Mouse (Mus musculus) skeletal muscle tissue, adult 2 months (tissue): ENCODE measurements at regions not wholly inside any gene's neighbourhood (a gene's known extent, or its start where the extent isn't known, plus 50 kb on each side); places are given as distances from the start of the nearest gene placed in this dataset.

Source experiments
- DNase-seq: peaks from one replicate; pipeline ENCODE4 v3.0.0-alpha.2; 2012; ENCODE audit warnings: low read depth, low spot score

DNA sequence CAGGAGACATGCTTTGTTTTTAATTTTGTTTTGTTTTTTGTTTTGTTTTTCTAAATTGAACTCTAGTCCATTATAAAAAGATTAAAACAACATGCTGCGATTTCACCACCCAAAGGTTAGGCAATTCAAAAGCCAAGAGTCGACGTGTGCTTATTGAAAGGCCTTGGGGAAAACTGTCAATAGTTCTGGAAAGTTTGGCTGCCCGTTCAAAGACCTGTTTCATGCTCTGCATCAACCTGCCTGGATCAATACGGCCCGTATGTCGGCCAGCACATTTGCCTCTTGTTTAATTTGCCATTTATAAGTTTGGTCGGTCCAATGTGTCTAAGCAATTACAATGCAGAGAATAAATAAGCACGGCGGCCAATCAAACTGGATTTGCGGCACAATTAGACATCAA, 234.3 kb upstream of the Cxcr4 start:
- no peak for DNase-seq

DNA sequence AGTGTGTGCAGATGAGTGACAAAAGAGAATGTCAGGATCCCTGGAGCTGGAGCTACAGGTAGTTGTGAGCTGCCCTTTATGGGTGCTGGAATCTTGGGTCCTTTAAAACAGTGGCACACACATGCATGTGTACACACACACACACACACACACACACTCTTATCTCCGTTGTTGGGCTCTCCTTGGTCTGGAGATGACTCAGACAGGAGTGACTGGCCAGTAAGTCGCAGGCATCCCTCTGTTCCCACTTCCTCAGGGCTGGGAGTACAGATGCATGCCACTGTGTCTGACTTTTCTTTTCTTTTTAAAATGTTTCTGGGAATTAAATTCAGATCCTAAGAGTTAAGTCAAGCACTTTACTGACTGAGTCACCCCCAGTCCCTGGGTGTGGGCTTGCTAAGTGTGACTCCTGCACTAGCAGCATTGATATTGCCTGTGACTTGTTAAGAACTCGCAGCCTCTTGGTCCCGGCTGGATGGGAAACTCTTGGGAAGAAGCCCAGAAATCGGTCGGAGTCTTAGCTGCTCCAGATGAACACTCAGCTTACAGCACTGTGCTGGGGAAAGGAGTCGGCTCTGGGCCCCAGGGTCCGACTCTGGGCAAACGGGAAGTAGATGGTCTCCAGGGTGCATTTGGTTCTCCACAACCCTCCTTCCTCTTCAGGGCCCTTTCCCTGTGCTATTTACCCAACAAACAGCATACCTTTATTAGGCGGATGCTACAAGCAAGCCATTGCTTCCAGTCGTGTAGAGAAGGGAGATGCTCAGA, 233.0 kb upstream of the Cxcr4 start:
- no peak for DNase-seq

DNA sequence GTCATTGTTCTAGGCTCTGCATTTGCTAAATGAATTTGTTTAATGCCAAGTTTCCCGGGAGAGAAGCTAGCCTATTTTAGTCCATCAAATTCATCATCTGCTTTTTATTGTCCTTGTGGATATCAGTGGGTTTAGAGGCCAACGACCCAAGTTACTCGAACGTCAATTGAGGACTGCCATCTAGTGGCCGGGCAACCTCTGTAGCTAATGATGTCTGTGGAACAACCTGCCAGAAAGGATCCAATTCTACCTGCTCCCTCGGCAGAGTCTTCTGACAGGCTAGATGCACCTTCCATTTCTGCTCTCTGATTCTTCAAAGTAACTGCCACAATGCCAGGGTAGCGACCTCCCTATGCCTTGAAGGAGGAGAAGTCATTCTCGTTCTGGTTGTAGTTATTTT, 232.1 kb upstream of the Cxcr4 start:
- DNase-seq = peak; percentile 34

DNA sequence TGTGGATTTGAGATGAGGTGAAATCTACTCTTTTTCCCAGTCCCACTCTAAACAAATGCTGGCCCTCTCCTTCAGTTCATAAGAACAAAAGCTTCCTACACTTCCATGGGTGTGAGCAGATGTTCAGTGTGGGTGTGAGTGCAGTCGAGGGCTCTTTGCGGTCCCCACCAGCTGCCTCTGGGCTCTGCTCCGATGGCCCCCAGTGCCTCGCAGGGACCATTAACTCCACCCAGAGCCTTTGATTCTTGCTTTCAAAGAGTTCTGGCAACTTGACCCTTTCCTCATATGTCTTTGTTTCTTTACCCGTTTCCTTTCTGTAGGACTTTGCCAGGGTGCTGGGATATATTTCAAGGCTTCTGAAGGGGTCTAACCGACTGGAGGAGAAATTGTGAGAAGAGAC, 229.9 kb upstream of the Cxcr4 start:
- DNase-seq = no peak

DNA sequence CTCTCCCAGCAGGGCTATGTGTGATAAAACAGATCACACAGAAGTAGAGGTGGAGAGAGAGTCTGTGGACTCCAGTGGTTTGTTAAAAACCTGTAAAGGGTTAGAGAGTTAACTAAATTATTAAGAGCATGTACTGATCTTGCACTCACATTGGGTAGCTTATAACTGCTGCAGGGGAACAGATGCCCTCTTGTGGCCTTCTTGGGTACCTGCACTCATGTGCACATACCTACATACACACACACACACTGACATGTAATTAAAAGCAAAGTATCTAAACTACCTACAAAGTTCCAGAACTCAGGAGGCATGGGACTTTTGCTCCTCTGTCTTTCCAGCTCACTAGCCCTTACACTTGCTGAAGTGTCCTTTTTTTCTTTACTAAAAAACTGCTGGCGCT, 228.4 kb upstream of the Cxcr4 start:
- DNase-seq = no peak

DNA sequence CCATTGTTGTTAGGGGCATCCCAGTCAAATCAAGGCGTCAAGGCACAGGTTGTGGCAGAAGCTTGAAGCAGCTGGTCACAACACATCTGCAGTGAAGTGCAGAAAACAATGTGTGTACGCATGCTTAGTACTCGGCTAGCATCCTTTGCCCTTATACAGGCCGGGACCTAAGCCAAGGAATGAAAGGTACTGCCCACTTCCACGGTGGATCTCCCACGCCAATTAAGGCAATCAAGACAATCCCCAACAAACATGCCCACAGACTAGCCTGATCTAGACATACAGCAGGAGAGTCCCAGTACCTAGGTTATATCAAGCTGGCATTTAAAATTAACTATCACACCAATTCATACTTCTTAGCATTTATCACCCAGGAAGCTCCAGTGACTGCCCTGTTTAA, 227.5 kb upstream of the Cxcr4 start:
- DNase-seq = no peak

DNA sequence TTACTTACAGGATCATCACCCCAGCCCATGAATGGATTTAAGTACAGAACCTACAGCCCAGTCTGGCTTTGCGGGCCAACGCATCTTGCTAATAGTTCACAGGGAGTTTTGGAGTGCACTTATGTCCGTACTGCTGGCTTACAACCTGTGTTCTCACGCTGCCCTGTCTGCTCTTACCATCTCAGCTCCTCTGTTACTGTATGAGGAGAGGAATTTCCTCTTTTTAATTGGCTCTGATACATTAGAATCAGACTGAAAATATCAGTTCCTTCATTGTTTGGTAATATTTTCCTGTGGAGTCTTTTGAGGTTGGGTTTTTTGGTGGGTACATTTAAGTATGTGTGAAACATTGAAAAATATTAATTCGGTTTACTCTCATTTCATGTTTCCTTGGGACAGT, 221.3 kb upstream of the Cxcr4 start:
- no peak for DNase-seq

DNA sequence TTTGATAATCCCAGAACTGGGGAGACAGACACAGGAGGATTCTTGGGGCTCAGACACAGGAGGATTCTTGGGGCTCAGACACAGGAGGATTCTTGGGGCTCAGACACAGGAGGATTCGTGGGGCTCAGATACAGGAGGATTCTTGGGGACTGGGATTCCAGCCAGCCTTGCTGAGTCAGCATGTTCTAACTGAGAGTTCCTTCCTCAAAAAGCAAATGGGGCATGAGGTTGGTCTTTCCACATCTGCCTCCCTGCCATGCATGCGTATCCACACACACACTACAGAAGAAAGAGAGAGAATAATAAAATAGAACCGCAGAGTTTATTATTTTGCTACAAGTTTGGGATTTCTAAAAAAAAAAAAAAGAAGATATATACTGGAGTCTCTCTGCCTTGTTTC, 218.8 kb upstream of the Cxcr4 start:
- no peak for DNase-seq

DNA sequence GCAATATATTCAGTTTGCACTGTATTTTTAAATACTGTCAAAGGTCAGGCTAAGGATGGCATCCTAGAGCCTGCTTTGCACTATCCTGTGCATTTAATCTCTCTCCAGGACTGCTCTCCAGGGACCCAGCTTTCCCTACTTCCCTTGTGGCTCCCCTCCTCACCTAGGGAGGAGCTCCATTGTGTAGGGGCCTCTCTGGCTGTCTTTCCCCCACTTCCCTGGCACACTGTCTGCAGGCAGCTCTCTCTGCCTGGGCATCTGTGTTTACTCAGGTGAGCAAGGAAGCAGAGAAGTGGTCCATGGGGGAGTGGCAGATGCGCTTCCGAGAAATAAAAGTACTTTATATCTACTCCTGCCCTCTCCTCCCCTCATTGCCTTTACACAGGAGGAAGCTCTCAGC, 218.0 kb upstream of the Cxcr4 start:
- no peak for DNase-seq

DNA sequence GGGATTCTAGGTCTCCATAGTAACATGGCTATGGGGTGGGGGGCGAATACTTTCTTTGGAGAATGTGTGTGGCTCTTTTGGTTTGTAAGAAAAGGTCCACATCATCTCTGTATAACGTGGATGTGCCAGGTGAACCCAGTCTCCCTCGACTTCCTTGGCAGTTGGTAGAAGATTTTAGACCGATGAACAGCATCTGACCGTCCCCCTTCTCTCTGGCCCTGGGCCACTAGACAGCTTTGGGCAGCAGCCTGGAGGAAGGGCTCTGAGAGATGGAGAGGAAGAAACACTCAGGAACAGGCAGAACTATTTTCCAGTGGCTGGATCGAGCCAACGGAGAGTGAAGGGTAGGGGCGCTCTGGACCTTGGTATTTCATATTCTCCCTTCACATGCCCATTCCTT, 217.5 kb upstream of the Cxcr4 start:
- no peak for DNase-seq

DNA sequence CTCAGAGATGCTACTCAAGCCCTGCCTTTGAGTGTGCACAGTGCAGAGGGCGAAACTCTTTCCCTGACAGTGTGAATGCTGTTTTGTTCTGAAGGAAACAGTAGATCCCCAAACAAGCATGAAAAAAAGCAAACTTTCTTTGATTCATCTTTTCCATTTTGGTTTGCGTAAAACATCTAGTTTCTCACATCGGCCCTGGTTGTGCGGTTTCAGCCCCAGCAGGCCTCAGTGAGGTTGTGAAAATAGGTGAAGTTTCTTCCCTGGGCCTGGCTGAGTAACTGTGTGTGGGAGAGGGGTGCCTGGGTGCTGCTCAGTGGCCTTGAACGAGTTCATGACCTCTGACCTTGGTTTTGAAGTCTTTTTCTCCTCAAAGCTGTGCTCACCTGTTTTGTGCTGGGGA, 216.5 kb upstream of the Cxcr4 start:
- DNase-seq = no peak

DNA sequence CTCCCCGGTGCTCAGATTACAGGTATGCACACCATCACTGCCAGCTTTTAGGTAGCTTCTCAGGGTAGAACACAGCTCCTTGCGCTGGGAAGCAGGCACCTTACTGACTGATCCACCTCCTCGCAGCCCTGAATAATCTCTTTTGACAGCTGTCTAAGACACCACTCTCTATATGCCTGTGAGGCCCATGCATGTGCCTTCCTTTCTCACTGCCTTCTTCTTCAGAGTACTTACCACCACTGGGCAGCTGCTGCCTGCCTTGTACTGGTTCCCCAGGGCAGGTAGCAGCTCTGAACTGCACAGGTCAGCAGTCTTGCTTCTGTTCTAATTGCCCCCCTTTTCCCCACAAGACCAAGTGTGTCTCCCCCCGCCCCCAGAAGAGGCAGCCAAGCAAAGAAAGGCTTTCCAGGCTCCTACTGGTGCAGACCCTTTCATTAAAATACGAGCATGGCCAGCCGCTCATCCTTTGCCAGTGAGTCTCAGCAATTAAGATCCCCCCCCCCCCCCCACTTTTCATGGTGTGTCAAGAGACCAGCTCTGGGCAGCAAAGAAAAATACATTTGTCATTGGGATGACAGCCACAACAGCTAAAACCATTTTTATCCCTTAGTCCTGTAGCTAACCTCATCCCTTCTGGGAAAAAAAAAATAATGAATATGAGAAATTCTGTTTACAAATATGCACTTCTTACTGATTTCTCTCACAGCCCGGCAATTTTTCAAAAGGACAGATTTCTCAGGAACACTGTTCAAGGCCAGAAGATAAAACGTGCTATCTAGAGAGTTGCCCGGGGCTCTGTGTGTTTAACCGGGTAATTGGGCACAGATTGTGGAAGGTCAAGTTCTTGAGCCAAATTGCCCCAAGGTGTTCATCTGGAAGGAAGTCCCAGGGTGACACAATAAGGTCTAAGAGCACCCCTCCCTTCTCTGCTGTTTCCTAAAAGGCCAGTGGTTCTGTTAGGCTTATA, 213.9 kb upstream of the Cxcr4 start:
- DNase-seq = no peak

DNA sequence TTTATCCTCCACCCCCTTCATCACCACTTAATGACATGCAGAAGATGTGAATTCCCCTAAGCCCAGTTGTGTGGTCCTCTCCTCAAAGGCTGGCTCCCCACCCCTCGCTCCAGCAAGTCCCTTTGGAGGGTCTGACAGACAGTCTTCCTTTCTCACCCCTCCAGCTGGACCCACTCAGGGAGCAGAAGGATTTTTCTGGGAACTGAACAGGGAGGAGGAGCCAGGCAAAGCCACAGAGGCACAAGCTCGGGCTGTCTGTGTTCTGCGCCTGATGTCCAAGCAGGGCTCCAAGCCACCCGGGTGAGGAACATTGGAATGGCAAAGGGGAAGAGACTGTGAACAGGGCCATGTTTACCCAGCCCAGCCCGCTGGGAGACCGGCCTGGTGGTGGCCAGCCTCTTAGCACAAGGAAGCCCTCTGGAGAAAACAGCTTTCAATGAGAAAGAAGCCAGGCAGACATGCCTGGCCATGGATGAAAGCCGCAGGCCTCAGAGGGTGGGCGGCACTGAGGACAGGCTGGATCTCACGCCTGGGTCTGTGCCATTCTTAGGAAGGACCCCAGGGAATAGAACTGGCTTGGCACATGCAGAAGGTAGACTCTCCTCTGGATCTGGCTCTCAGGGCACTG, 211.5 kb upstream of the Cxcr4 start:
- no peak for DNase-seq

DNA sequence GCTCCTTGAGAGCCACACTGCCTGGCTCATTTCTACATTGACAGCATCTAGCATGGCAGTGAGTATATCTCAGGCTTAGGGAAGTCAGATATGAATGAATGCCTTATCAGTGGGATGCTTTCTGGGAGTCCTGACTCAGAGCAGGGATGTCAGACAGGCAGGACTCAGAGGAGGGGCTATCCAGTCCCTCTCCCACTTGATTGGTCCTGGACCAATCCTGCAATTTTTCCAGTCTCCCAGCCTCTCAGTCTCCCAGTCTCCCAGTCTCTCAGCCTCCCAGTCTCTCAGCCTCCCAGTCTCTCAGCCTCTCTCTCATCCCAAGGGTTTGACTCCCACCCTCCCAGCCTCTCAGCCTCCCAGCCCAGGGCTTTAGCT, 211.0 kb upstream of the Cxcr4 start:
- DNase-seq = no peak

DNA sequence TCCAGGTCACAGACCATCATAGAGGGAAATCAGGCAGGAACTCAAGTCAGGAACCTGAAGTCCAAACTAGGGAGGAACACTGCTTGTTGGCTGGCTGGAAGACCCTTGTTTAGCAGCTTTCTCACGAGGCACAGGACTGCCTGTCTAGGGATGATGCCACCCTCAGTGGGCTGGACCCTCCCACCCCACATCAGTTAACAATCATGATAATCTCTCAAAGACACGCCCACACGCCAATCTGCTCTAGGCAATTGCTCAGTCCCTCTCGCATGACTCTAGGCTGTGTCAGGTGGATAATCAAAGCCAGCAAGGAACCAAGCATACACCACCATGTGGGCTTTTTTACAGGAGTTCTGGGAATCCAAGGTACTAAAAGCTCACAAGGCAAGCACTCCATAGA, 206.6 kb upstream of the Cxcr4 start:
- DNase-seq = no peak

DNA sequence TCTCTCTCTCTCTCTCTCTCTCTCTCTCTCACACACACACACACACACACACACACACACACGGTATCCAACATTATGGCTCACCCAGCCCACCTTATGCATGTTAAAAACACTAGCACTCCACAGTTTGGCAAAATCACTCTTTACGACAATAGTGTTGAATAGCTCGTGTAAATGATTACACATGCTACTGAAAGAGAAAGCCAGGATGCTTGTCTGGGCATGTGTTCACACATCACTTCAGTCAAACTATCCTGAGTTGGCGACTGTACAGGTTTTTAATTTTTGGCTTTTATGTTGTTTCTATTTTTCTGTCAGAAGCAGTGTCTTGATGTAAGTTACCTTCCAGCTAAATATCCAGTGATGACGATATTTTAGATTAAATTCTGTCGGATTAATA, 203.6 kb upstream of the Cxcr4 start:
- no peak for DNase-seq

DNA sequence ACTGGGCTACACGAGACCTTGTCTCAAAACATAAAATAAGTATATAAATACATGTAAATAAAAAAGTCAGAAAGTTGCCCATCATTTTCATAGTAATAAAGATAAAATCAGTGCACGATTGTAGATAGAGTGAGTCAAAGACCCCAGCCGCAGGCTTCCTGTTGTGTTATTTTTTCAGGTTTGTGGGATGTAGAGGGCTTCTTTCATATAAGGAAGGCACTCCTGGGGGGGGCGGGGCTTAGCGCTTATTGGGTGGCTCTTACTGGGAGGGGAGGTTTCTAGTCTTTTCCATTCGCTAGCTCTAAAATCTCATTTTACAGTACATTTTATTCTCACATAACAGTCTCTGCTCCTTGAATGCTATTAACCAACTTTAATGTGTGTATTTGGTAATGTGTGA, 198.8 kb upstream of the Cxcr4 start:
- no peak for DNase-seq

DNA sequence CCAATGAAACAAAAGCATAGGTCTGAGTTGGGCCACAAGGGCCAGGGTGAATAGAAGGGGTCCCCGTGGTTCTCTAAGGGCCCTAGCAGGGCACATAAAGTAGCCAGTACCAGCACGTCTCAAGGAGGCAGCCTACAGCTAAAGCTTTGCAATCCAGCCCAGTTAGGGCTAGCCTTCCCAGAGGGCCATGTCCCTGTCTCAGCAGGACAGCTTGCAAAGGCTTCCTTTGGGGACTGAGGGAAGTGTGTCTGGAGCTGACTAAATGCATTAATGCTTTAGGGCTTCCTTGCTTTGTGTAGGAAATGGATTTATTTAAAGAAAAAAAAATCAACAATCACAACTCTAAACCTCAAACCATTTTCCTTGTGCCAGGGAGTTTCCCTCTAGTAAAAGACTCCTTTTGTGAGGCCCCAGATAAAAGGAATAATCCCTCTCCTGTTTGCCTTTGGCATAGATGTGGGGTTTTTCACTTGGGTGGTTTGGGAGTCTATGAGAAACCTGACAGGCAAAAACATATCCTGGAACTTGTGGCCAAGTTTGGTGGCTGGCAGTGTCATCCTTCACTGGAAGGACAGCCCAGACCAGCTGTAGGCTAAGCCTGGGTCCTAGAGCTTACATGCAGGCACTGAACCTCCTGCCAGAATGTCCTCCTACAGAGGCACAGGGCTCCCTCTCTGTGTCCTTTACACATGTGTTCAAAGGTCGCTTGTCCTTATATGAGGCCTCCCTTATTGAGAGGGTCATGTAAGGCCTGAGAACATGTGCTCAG, 197.7 kb upstream of the Cxcr4 start:
- no peak for DNase-seq

DNA sequence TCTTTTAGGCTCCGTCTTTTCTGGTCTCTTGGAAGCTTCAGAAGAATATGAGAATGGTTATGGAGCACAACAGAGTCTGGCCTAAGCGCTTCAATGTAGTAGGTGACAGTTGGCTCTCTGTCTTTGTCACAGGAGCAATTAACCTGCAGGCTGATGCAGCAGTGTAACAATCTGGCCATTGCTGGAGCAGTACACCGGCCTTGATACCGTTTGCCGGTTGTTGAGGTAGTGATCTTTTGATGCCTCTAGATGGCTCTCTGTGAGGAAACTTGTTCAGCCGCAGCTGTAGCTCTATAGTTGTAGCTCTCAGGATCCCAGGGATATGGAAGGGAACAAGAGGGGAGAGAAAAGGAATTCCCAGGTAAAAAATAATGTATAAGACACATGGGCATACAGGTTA, 196.1 kb upstream of the Cxcr4 start:
- DNase-seq = no peak

DNA sequence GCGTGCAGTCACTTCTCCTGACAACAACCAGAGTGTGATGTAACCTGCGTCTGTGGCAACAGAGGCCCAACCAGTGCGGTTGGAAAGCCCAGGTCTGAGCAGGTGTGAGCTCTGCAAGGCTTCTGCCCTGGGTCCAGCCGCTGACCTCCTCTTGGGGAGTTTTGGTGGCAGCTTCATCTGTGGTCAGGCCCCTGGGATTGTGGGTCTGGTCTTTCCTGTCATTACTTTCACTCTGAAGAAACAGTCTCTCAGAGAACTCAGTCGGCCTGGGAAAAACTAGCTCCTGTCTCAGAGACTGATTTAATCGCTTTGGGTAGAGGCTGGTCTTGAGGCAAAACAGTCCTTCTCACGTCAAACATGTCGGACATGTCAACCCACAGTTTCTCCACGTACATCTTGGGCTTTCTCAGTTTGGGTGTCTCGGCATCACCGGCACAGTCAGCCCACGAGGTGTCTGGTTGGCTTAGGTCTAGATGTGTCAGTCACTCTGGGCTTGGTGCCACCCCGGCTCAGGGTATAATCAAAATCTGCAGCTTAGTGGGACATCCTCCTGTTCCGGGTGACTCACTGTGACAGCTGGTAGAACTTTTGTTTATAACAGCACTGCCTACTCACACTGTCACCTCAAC, 195.0 kb upstream of the Cxcr4 start:
- no peak for DNase-seq

DNA sequence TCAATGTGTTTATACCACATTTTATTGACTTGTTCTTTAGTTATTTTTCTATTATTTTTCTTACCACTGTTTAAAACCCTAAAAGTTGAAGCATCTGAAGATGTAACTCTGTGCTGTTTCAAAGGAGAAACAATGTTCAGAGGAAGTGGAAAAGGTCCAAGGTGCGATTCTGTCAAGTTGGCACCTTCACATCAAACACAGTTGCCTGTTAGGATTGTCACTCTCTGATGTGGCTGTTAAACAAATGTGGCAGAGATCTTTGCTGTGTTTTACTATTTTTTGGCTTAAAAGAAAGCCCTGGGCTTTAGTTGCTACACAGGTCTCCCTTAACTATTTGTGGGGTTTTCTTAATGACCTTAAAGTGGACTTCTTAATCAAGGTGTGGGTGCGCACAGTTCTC, 190.2 kb upstream of the Cxcr4 start:
- no peak for DNase-seq
